Mouse (Mus musculus): ENCODE measurements at regions not wholly inside any gene's neighbourhood (a gene's known extent, or its start where the extent isn't known, plus 50 kb on each side); places are given as distances from the start of the nearest gene placed in this dataset.

- no peak for DNase-seq (ENCODE audit: low spot score)
- Histone ChIP-seq H3K36me3 (ENCODE audit: insufficient read depth, low read length) (no peaks in the 10 kb centered on the region), H3K27ac (ENCODE audit: low read depth, low read length) (no peak overlapping the region), H3K9me3 (ENCODE audit: low read length) (no peaks in the 10 kb centered on the region), H3K27me3 (ENCODE audit: insufficient read depth, low read length) (no peaks in the 10 kb centered on the region), H3K4me3 (ENCODE audit: low read depth, low read length) (no peak overlapping the region), H3K4me2 (ENCODE audit: low read depth, low read length, poor library complexity, severe bottlenecking) (no peak overlapping the region), H3K4me1 (ENCODE audit: insufficient read depth, low read length) (no peaks in the 10 kb centered on the region), H3K9ac (replicated peaks; ENCODE audit: low read length, poor library complexity, severe bottlenecking) (no peak overlapping the region)
- no peak for TF ChIP-seq CTCF (IDR thresholded peaks at IDR 0.05)
- WGBS: 91% methylated on average over 2 of the region's 2 CpGs
- no peak for ATAC-seq (ENCODE audit: low FRiP score)
These were observed 249.2 kb upstream of the Irx1 start for GRCm38 (mm10) chr13:72212747-72213146.

GRCm38 (mm10) chr13:72219329-72219728 is 255.8 kb upstream of the Irx1 start:
- H3K36me3 ChIP-seq (ENCODE audit: insufficient read depth, low read length): no peaks in the 10 kb centered on the region
- H3K27ac ChIP-seq (ENCODE audit: low read depth, low read length): no peak overlapping the region
- no peaks in the 10 kb centered on the region for H3K4me1 ChIP-seq (ENCODE audit: insufficient read depth, low read length)
- no peak overlapping the region for H3K9ac ChIP-seq (replicated peaks; ENCODE audit: low read length, poor library complexity, severe bottlenecking)
- no peak for ATAC-seq (ENCODE audit: low FRiP score)
- no peaks in the 10 kb centered on the region for H3K9me3 ChIP-seq (ENCODE audit: low read length)
- H3K4me2 ChIP-seq (ENCODE audit: low read depth, low read length, poor library complexity, severe bottlenecking): no peak overlapping the region
- no peak for DNase-seq (ENCODE audit: low spot score)
- WGBS: 83% methylated on average over 2 of the region's 2 CpGs
- no peaks in the 10 kb centered on the region for H3K27me3 ChIP-seq (ENCODE audit: insufficient read depth, low read length)
- no peak overlapping the region for H3K4me3 ChIP-seq (ENCODE audit: low read depth, low read length)
- no peak for TF ChIP-seq CTCF (IDR thresholded peaks at IDR 0.05)

- Histone ChIP-seq H3K36me3 (ENCODE audit: insufficient read depth, low read length) (no peaks in the 10 kb centered on the region), H3K4me1 (ENCODE audit: insufficient read depth, low read length) (no peaks in the 10 kb centered on the region), H3K9ac (replicated peaks; ENCODE audit: low read length, poor library complexity, severe bottlenecking) (no peak overlapping the region), H3K9me3 (ENCODE audit: low read length) (no peaks in the 10 kb centered on the region), H3K27me3 (ENCODE audit: insufficient read depth, low read length) (no peaks in the 10 kb centered on the region), H3K4me2 (ENCODE audit: low read depth, low read length, poor library complexity, severe bottlenecking) (no peak overlapping the region), H3K27ac (ENCODE audit: low read depth, low read length) (no peak overlapping the region), H3K4me3 (ENCODE audit: low read depth, low read length) (no peak overlapping the region)
- DNase-seq (ENCODE audit: low spot score): no peak
- WGBS: 100% methylated on average over 1 of the region's 1 CpGs
- no peak for ATAC-seq (ENCODE audit: low FRiP score)
- TF ChIP-seq CTCF (IDR thresholded peaks at IDR 0.05): no peak
These were observed 263.6 kb upstream of the Irx1 start for GRCm38 (mm10) chr13:72227102-72227501.

- Histone ChIP-seq H3K4me1 (ENCODE audit: insufficient read depth, low read length) (no peaks in the 10 kb centered on the region), H3K36me3 (ENCODE audit: insufficient read depth, low read length) (no peaks in the 10 kb centered on the region), H3K4me3 (ENCODE audit: low read depth, low read length) (no peak overlapping the region), H3K27me3 (ENCODE audit: insufficient read depth, low read length) (no peaks in the 10 kb centered on the region), H3K27ac (ENCODE audit: low read depth, low read length) (no peak overlapping the region), H3K9ac (replicated peaks; ENCODE audit: low read length, poor library complexity, severe bottlenecking) (no peak overlapping the region), H3K9me3 (ENCODE audit: low read length) (no peaks in the 10 kb centered on the region), H3K4me2 (ENCODE audit: low read depth, low read length, poor library complexity, severe bottlenecking) (no peak overlapping the region)
- no peak for ATAC-seq (ENCODE audit: low FRiP score)
- TF ChIP-seq CTCF (IDR thresholded peaks at IDR 0.05): no peak
- DNase-seq (ENCODE audit: low spot score): no peak
- 43% methylated on average over 4 of the region's 4 CpGs for WGBS
These were observed 267.6 kb upstream of the Irx1 start for GRCm38 (mm10) chr13:72231032-72231591.

- Histone ChIP-seq H3K4me1 (ENCODE audit: insufficient read depth, low read length) (no peaks in the 10 kb centered on the region), H3K4me2 (ENCODE audit: low read depth, low read length, poor library complexity, severe bottlenecking) (no peak overlapping the region), H3K9me3 (ENCODE audit: low read length) (no peaks in the 10 kb centered on the region), H3K9ac (replicated peaks; ENCODE audit: low read length, poor library complexity, severe bottlenecking) (no peak overlapping the region), H3K36me3 (ENCODE audit: insufficient read depth, low read length) (no peaks in the 10 kb centered on the region), H3K27me3 (ENCODE audit: insufficient read depth, low read length) (no peaks in the 10 kb centered on the region), H3K27ac (ENCODE audit: low read depth, low read length) (no peak overlapping the region), H3K4me3 (ENCODE audit: low read depth, low read length) (no peak overlapping the region)
- no peak for ATAC-seq (ENCODE audit: low FRiP score)
- DNase-seq (ENCODE audit: low spot score): no peak
- no peak for TF ChIP-seq CTCF (IDR thresholded peaks at IDR 0.05)
These were observed 268.6 kb upstream of the Irx1 start for GRCm38 (mm10) chr13:72232080-72232479.

GRCm38 (mm10) chr13:72241919-72242318 is 278.4 kb upstream of the Irx1 start:
- ATAC-seq (ENCODE audit: low FRiP score) (no peak), DNase-seq (ENCODE audit: low spot score) (no peak)
- Histone ChIP-seq H3K9ac (replicated peaks; ENCODE audit: low read length, poor library complexity, severe bottlenecking) (no peak overlapping the region), H3K9me3 (ENCODE audit: low read length) (no peaks in the 10 kb centered on the region), H3K4me3 (ENCODE audit: low read depth, low read length) (no peak overlapping the region), H3K4me1 (ENCODE audit: insufficient read depth, low read length) (no peaks in the 10 kb centered on the region), H3K4me2 (ENCODE audit: low read depth, low read length, poor library complexity, severe bottlenecking) (no peak overlapping the region), H3K36me3 (ENCODE audit: insufficient read depth, low read length) (no peaks in the 10 kb centered on the region), H3K27ac (ENCODE audit: low read depth, low read length) (no peak overlapping the region), H3K27me3 (ENCODE audit: insufficient read depth, low read length) (no peaks in the 10 kb centered on the region)
- TF ChIP-seq CTCF (IDR thresholded peaks at IDR 0.05): no peak
- 85% methylated on average over 3 of the region's 3 CpGs for WGBS
